Mouse (Mus musculus): ENCODE results near the gene Frmd8.

GRCm38 (mm10) chr19:5813567-5813966, 61.5 kb downstream of the Frmd8 start:
- TF ChIP-seq CTCF (IDR thresholded peaks at IDR 0.05; ENCODE audit: low read depth) (no peak), EP300 (IDR thresholded peaks at IDR 0.05; ENCODE audit: low read depth) (no peak)

All from liver, postnatal 0 days (tissue).